Mouse (Mus musculus) T-helper 17 cell (primary cell): ENCODE results near the gene Akt3.

ENCODE experiments used
- in situ Hi-C, 2 experiments: fragments of 300-600 bp; cut with MboI, MseI; formaldehyde crosslinking; loops; 1 replicate in 1 of 2; 2 replicates in 1 of 2; pipeline ENCODE4 v1.15.1; 2025; ENCODE audit warnings: high pct_unique_total_duplicates in 2 of 2

Akt3 gene

DNA sequence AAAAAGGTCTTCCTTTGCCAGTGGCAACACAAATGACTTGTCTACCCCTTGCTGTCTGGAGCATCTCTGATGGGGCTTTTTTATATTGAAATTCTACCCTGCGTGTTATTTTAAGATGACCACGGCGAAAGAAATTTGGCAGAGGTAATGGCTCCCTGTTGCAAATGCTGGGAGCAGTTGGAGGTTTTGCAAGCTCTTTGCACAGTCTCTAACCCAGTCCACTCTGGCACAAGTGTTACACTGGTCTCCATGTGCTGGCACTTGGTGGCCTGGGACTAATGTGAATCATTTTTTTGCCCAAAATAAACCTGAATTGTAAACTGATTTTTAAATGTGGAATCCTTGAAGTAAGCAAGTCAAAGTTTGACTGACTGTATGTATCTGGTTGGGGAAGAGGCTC, 244.2 kb downstream of the Akt3 start:
- in situ Hi-C loops: loop anchor here in 1 of 2 experiments (10.0 to 25.0 kb wide), 2 partner anchors 301 to 481 kb away; no protein-coding TSS in a partner anchor

DNA sequence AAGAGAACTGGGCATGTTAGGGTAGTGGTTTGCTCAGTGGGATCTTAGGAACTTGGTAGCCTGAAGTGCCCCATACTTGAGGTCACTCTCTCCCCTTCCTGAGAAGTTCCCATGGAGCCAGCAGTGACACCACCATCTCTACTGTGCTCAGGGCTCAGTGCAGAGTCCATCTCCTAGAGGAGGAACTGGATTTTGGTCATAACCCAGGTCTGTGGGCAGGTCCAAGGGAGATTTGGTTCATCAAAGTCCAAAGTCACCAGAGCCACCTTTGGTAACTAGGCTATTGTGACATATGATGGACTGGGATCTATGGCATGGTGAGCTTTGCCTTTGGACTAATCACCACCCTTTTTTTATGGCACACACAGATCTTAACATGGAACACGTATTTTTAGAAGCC, 244.7 kb downstream of the Akt3 start:
- in situ Hi-C loops: loop anchor here in 1 of 2 experiments (10.0 to 25.0 kb wide), 2 partner anchors 301 to 481 kb away; no protein-coding TSS in a partner anchor

DNA sequence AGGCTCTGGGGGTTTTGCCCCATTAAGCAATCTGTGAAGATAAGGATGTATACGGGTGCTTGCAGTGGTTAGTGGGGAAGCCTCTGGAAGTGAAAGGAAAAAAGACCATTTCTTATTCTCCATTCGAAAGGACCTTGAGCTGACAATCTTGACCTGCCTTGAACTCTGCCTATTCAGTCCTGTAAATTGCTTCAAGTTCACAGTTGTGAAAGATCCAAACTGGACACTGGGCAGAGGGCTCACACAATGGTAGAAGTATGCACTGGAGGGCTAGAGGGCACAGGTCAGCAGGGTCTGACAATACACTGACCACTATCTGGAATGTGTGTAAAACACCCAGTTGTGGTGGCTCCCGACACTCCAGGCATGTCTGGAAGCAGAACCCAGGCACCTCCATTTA, 245.2 kb downstream of the Akt3 start:
- in situ Hi-C loops: loop anchor here in 1 of 2 experiments (10.0 to 25.0 kb wide), 2 partner anchors 300 to 482 kb away; no protein-coding TSS in a partner anchor

DNA sequence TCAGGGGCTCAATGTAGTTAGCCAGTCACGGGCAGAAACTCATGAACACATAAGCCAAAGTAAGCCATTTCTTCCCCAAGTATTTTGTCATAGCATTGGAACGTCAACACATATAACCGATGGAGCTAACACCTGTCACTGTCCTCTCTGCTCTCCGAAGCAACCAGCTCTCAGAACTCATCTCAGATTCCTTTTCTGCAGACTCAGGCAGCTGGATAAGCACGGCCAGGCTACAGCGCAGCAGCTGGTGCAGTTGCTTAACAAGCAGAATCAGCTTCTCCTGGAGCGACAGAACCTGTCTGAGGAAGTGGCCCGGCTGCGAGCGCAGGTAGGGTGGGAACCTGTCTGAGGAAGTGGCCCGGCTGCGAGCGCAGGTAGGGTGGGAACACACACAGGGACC, 246.3 kb downstream of the Akt3 start:
- in situ Hi-C loops: loop anchor here in 1 of 2 experiments (10.0 to 25.0 kb wide), 2 partner anchors 299 to 483 kb away; no protein-coding TSS in a partner anchor

DNA sequence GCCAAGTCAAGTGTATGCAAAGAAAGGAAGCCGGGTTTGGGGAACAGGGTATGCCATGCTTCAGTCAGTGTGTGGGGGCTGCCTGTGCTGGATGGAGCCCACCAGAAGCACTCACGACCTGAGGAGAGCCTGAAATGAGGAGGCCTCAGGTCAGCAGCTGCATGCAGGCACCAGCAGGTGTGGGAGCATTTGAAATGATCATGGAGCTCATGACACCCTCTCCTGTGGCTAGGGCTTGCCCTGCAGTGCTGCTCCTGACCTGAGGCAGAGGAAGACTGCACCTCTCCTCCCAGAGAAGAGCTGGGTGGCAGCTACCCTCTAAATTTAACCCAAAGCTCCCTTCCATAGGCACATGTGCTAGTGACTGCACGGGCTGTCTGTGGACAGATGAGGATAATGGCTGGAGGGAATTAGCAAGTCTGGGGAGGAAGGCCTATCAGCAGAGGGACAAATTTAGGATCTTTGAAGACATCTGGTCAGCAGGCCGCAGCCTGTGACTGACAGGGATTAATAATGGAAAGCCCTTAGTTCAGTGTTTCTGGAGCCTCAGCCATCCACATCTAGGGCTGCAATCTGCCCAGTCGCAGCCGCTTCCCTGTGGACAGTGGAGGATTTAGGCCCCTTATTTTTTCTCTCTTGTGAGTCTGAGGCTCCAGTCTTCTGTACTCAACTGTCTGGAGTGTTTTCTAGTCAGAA, 247.2 kb downstream of the Akt3 start:
- in situ Hi-C loops: loop anchor here in 1 of 2 experiments (10.0 to 25.0 kb wide), 2 partner anchors 298 to 484 kb away; no protein-coding TSS in a partner anchor

DNA sequence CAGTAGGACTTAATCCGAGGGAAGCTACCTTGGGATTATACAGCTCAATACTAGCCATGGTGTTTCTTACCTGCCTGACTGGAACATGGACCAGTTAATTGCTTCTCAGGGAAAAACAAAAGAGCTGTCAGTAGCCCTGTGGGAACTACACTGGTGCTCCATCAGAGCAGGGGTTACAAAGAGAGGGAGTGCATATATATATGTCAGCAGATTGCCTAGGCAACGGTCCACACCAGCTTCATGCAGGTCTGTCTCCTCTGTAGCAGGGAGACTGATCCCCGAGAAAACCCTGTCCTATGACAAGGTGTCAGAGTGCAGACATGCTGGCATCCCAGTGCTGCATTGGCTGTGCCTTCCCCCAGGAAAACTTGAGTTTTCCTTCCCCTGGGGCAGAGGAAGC, 248.0 kb downstream of the Akt3 start:
- in situ Hi-C loops: loop anchor here in 1 of 2 experiments (10.0 to 25.0 kb wide), 2 partner anchors 298 to 485 kb away; no protein-coding TSS in a partner anchor

DNA sequence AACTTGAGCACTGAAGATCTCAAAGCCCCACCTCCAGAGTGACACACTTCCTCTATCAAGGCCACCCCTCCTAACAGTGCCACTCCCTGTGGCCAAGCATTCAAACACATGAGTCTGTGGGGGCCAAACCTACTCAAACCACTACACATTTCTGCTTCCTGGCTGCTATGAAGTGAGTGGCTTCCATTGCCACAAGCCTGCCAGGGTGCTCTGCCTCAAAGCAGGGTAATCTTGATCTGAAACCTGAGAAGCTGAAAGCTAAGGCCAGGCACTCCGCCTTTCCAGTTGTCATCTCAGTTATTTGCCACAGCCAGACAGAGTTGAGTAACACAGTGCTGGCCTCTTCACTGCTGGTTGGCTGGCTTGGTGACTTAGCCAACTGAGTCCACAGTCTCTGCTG, 249.2 kb downstream of the Akt3 start:
- in situ Hi-C loops: loop anchor here in 1 of 2 experiments (25.0 kb wide), 1 partner anchor 296 kb away; no protein-coding TSS in a partner anchor

DNA sequence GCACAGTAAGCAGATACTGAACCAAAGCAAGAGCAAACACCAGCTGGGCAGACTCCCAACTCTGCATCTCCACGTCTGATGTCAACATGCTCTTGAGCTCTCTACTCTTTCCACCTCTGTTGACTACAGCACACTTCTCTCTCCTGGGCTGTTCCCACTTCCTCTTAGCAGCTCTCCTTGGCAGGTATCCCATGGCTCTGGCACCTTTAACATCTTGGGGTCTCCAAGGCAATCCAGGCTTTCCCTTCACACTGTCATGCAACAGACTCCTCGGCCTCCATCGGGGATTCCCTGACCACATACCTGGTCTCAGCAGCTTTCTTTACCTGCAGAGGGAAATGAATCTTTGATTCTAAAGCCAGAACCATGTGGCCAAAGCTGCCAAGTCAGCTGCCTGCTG, 250.6 kb downstream of the Akt3 start:
- in situ Hi-C loops: loop anchor here in 1 of 2 experiments (25.0 kb wide), 1 partner anchor 295 kb away; no protein-coding TSS in a partner anchor

DNA sequence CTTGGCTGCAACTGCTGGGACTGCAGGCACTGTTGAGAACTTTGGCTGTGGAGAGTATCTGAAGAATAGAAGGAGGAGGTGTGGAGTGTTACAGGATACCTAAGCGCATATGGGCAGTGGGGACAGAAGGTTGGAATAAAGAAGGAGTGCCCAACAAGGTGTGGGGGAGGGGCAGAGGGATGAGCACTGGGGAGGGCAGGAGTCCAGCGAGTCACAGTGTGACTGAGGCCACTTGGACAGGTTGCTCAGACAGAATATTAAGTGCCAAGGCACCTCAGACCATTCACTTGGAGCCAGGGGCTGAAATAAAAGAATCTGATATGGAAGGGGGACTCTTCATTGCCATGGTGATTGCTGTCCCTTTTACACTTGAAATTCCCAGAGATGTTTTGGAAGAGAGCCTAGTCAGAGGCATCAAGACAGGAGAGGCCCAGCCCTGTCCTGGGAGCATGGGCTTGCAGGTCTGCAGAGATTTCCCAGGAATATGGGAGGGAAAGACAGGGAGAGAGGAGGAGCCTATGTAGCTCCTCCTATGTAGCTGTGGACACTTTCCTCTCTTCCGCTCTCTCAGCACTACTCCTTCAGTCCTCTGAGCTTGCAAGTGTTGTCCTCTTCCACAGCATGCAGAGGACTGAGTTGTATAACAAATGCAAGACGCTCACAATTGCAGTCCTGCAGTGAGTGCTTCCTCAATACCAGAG, 253.8 kb downstream of the Akt3 start:
- in situ Hi-C loops: loop anchor here in 1 of 2 experiments (25.0 kb wide), 1 partner anchor 292 kb away; no protein-coding TSS in a partner anchor

DNA sequence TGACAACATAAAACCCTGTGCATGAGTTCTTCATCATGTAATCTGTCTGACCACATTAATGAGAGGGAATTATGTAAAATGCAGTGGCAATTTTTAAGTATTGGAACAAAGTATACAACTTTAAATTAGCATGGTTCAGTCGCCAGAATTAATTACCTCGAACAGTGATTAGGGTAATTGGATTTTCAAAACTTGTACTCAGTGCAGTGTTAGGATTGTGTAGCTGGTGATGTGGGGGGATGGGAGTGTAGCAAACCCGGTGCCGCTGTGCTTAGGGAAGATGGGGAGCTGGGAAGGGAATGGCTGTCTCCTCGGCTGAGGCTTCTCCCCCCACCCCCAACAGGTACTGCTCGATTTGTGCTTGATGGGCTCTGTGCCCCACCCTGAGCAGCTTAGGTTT, 255.1 kb downstream of the Akt3 start:
- in situ Hi-C loops: loop anchor here in 1 of 2 experiments (25.0 kb wide), 1 partner anchor 291 kb away; no protein-coding TSS in a partner anchor

DNA sequence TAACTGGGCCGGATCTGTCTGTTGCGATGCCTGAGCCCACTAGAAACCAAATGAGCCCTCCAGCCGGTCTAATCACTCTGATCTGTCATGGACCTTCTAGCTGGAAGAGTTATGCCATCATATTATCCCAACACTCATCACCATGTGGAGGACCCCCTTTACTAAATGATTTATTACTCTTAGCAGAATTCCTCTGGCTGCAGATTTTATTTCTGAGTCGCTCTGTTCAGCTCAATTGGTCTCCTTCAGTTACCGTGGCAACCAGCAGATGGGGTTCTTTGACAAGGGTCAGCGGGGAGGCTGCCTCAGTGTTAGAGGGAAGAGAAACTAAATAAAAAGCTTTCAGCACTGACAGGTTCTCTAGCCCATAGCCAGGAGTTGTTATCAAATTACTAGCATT, 259.0 kb downstream of the Akt3 start:
- in situ Hi-C loops: no loop called here

DNA sequence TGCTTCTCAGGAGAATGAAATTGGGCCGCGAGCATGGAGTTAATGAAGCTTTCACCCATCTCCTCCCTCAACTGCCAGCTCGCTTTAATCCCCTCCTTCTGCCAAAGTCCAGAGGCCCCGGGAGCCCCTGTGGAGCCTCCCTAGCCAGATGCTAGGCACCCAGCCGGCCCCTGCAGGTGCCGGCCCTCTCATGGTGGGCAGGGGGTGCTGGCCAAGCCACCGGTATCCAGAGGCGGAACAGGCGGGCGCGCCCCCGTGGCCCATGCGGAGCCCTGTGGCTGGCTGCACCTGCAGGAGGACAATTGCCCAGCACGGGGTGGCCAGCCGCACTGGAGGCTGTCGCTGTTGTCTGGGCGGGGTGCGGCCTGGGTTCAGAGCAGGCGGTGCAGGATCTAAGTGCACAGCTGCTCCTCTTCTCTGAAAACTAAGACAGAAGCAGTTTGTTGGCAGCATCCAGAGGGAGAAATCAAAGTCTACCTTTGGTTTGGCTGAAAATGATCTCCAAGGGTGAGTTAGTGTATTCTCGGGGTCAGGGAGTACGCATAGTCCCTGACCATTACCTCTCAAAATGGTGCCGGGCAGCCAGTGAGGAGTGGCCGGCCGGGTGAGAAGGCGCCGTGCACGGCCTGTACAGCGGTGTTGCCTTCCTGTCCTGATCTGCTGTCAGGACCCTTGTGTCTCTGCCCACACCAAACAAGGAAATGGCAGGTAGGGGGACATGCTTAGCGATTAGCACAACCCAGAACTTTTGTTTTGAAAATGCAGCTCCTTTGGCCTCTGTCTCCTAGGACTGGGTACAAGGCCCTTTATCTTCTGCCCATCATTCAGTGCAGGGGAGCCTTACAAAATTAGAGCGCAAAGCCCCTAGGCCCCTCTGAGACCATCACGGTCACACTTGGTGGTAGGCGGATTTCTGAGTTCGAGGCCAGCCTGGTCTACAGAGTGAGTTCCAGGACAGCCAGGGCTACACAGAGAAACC, 260.0 kb downstream of the Akt3 start:
- in situ Hi-C loops: no loop called here

DNA sequence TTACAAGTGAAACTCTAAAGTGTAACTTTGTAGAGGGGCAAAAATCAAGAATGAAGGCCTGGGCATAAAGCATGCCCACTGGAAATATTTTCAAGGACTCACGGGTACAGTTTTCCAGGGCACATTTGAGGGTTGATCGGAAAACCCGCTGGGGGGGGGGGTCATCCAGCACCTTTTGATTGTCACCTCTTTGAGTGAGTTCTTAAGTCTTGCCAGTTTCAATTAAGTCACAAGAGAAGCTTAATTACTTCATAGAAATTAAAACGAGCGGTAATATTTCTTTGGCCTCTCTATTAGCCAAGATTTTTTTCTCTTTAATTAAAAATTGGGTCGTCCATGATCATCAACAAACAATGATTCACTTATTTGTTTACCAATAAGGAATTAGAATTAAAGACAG, 260.7 kb downstream of the Akt3 start:
- in situ Hi-C loops: no loop called here

DNA sequence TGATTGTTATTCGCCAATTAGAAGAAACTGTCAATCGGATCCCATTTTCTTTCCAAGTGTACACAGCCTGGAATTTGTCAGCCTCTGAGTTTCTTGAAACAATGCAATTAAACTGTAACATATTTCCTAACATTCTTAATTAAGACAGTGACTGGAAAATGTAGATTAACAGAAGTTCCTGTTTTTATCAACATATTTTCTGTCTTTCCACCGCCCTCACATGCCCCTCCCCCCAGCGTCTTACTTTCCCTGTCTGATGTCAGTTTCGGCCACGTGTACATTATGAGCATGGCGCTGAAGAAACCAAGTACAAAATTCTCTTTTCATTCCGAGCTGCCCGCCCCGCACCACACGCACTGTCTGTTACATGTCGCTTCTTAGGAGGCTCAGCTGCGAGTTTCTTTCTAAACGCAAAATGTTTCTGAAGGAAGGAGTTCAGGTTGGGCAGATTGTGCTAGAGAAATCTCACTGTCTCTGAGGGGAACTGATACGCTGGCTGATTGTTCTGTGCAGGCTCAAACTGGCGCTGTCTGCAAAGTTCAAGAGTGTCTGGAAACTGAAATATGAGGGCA, 261.3 kb downstream of the Akt3 start:
- in situ Hi-C loops: no loop called here

DNA sequence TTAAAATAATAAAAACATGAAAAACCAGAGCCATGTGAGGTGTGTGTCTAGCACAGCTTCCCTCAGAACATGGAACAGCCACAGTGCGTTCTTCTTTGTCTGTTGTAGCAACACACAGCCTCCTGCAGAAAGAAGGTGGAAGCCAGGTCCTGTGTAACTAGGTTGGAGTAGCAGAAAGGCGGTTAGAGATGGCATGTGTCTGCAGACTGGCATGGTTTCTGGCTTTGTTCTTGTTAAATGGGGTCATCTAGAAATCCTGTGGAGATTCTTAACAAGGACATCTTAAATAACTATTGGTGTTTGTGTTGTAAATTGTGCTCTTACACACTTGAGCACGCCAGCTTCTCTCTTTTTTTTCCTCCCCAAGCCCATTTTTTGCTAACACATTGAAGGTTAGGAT, 261.8 kb downstream of the Akt3 start:
- in situ Hi-C loops: no loop called here

DNA sequence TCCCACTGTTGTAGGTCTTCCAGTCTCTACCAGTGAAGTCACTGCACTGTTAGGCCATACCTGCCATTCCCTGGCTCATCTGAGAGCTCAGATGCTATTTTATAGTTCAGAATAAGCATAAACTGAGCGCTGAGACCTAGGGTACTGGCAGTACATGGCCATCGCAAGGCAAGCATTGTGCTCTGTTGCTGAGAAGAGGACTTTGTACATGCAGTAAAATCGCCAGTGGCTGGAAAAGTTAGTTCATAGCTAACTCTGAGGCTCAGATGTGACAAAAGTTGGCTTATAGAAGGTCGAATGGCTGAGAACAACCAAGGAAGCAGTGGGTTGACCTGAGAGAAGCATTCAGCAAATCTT, 262.6 kb downstream of the Akt3 start:
- in situ Hi-C loops: no loop called here

DNA sequence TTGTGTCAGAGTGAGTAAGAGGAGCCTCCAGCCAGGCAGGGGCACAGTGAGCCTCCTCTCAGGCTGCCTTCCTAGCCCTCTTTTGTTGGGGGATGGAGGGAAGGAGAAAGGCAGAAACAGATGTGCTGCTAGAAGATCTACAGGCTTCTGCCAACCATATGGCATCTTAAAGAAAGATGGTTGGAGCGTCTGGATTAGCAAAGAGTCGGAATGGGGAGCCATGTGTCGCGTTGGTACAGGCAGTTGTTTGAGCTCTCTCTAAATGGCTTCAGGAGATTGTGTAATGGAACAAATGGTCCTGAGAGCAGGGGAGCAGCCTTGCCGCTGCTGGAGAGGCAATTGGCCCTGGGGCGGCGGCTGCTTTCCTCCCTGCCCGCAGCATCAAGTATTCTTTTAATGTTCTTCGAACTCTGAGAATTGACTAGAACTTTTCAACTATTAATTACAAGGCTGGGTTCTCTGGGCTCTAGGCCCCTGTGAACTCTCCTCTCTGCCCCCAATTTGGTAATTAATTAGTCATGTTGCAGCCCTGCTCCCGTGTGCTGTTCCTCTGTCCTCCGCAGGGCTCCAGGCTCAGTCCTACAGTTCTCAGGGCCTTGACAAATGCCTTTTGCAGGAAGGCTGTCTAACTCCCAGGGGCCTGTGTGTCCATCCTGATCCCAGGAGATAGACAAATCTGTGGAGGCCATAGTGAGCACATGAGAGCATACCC, 263.1 kb downstream of the Akt3 start:
- in situ Hi-C loops: no loop called here

DNA sequence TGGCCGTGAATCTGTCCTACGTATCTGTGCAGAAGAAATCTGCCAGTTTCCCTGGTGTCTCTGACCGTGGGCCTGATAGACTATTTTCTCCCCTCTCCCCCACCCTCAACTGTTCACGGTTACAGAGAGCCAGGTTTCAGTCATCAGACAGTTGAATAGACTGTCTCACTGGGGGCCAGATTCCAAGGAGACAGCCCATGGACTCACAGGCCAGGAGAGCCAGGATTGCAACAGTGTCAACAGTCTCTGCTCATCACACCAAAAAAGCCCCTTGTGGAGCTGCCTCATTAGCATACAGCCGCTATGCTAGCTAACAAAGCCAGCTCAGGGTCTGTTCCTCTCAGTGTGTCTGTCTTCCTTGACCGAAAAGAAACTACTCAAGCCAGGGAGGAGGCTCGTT, 263.9 kb downstream of the Akt3 start:
- in situ Hi-C loops: no loop called here

DNA sequence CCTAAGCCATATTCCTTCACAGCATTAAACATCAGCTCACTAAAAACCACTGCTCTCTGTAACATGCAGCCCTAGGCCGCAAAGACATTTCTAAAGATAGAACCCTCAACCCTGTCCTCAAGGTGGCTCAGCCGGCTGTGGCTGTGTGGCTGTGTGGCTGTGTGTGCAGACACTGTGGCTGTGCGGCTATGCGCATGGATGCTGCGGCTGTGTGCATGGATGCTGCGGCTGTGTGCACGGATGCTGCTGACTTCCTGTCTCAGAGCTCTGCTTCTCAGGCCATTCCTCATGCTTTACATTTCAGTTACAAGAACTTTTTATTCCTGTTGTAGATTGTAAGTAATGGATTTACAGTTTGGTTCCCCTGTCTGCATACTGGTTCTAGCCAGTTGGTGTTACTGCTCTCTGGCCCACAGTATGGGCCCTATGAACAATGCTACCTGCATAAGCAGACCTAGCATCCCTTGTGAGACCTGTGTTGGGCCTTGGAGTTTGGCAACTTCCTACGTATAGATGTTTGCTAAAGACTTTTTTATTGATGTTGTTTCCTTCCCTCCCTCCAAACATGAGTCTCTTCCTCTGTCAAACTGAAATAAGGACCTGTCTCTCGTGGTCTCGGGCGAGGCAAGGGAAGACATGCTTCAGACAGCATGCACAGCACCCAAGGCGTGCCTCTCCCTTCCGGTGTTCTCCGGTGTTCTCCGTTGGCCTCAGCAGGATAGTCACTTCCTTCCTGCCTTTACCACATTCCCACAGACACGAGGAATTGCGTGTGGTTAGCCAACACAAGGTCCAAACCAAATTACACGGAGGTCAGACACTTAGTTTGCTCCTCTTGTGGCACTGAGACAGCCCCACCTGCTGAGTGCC, 264.6 kb downstream of the Akt3 start:
- in situ Hi-C loops: no loop called here
